Mouse (Mus musculus) liver, adult 2 months (tissue): ENCODE data around the gene Mrap. TPM values are rescaled to one million over a fixed set of nuclear protein-coding genes. Genes with fewer than 3 reads are reported as not detected.

Experiments
- DNase-seq: peaks from one replicate; pipeline ENCODE4 v3.0.0-alpha.2; 2011; ENCODE audit warnings: low read depth, low spot score; ENCODE audit errors: extremely low read depth
- H3K27ac ChIP-seq: fragments of 200-500 bp; replicated peaks from 2 replicates; pipeline ENCODE4 v1.5.1; 2012; ENCODE audit warnings: low read depth, mild to moderate bottlenecking, control low read depth, inconsistent platforms, low read length; ENCODE audit not compliant: insufficient read depth
- H3K27me3 ChIP-seq: fragments of 200-500 bp; 2 replicates; pipeline ENCODE4 v1.6.1; 2012; ENCODE audit warnings: mild to moderate bottlenecking, moderate library complexity, low read length, inconsistent platforms; ENCODE audit not compliant: control insufficient read depth, insufficient read depth
- H3K36me3 ChIP-seq: fragments of 200-500 bp; 2 replicates; pipeline ENCODE4 v1.6.1; 2012; ENCODE audit warnings: low read length, inconsistent platforms; ENCODE audit not compliant: control insufficient read depth, insufficient read depth
- H3K4me1 ChIP-seq: fragments of 200-500 bp; 2 replicates; pipeline ENCODE4 v1.6.1; 2011; ENCODE audit warnings: low read length; ENCODE audit not compliant: control insufficient read depth, insufficient read depth
- H3K4me3 ChIP-seq: fragments of 200-500 bp; 2 replicates; pipeline ENCODE4 v1.5.1; 2011; ENCODE audit warnings: low read depth, mild to moderate bottlenecking, control low read depth, low read length, moderate library complexity; ENCODE audit not compliant: insufficient read depth
- H3K79me2 ChIP-seq: fragments of 200-500 bp; 2 replicates; pipeline ENCODE4 v1.6.1; 2012; ENCODE audit warnings: inconsistent platforms, mild to moderate bottlenecking, low read length, moderate library complexity; ENCODE audit not compliant: control insufficient read depth, insufficient read depth
- H3K9ac ChIP-seq: fragments of 200-500 bp; 2 replicates; pipeline ENCODE4 v1.6.1; 2012; ENCODE audit warnings: low read depth, mild to moderate bottlenecking, control low read depth, inconsistent platforms, low read length
- CTCF ChIP-seq: fragments of 200-500 bp; IDR thresholded peaks from 2 replicates; pipeline ENCODE4 v1.5.1; 2011; ENCODE audit warnings: low read depth, low read length, control low read depth
- POLR2A ChIP-seq: fragments of 200-500 bp; IDR thresholded peaks from 2 replicates; pipeline ENCODE4 v1.6.1; 2011; ENCODE audit warnings: low read length, control low read depth; ENCODE audit not compliant: insufficient read depth; ENCODE audit errors: extremely low read depth
- WGBS: fragments of 180-500 bp; shearing (Covaris S2); methylation state at CpG from one replicate; pipeline ENCODE4 v1.1.7; 2018; 5-methylcytosine and 5-hydroxymethylcytosine counted together
- polyA plus RNA-seq: library from polyadenylated mRNA; depleted of rRNA; stranded (reverse); fragments of >200 nt; gene quantifications from 2 replicates; pipeline ENCODE4 v1.2.3, GENCODE M21; 2012
- total RNA-seq: library from RNA; depleted of rRNA; stranded (reverse); fragments of >200 nt; gene quantifications from 2 replicates; pipeline ENCODE4 v1.2.3, GENCODE M21; 2014

Gene Mrap
- total and polyA plus RNA-seq, 2 experiments = 60.5 to 173 TPM

DNA sequence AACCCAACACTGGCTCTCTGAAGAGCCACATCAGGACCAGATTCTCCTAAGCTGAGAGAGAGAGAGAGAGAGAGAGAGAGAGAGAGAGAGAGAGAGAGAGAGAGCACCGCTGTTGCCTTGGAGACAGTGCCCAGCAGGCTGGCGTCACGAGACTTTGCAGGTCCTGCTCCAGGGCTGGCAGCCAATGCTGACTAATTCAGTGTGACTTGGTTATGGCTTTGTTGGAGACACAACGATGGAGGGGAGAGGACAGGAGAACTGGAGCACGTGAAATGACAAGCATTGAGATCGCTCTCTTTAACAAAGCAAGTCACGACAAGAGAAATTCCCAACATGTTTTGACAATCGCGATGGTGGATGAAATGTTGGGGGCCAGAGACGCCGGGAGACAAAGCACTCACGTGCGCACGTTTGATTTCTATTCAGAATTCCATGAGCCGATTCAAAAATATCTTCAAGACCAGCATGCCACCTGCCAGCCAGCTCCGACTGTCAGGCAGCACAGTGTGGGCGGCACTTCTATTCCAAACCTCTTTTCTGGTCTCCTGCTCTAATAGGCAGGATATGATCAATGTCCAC is 28.2 kb upstream of the Mrap start:
- TF ChIP-seq POLR2A (no peak), CTCF (no peak)
- no peak overlapping the region for H3K9ac ChIP-seq
- WGBS = 54% methylated on average over 17 of the region's 17 CpGs
- H3K27me3 ChIP-seq = no peaks in the 10 kb centered on the region
- H3K79me2 ChIP-seq = no peaks in the 10 kb centered on the region
- H3K27ac ChIP-seq = no peak overlapping the region
- no peaks in the 10 kb centered on the region for H3K4me1 ChIP-seq
- no peak overlapping the region for H3K4me3 ChIP-seq
- DNase-seq = no peak
- H3K36me3 ChIP-seq = no peaks in the 10 kb centered on the region

DNA sequence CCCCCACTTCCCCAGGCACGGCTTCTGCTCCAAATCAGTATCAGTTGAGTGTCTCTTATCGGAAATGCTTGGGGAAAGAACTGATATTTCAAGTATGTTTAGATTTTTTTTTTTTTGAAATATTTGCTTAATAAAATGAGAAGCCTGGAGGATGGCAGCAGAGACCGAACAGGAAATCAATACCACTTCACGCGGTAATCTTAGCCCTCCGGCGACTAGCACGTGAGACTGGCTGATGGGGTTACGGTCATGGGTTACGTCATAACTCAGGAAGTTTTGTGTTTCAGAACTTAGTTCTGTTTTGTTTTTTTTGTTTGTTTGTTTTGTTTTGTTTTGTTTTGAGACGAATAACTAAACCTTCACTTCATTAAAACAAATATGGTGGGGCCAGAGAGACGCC is 27.7 kb upstream of the Mrap start:
- no peaks in the 10 kb centered on the region for H3K79me2 ChIP-seq
- H3K36me3 ChIP-seq = no peaks in the 10 kb centered on the region
- H3K27ac ChIP-seq = no peak overlapping the region
- H3K27me3 ChIP-seq = no peaks in the 10 kb centered on the region
- H3K9ac ChIP-seq = no peak overlapping the region
- 33% methylated on average over 12 of the region's 12 CpGs for WGBS
- H3K4me1 ChIP-seq = no peaks in the 10 kb centered on the region
- DNase-seq = no peak
- TF ChIP-seq POLR2A (no peak), CTCF (no peak)
- no peak overlapping the region for H3K4me3 ChIP-seq

DNA sequence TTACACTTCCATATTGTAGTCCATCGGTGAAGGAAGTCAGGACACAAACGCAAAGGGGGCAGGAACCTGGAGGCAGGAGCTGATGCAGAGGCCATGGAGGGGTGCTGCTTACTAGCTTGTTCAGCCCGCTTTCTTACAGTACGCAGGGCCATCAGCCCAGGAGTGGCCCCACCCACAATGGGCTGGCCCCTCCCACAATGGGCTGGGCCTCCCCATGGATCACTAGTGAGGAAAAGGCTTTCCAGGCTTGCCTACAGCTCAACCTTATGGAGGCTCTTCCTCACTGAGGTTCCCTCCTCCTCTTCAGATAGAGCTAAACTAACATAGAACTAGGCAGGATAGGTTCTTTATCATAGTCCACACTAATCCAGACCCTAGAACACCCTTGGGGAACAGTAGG is 14.0 kb upstream of the Mrap start:
- no peak for DNase-seq
- no peak for TF ChIP-seq POLR2A
- no peak for TF ChIP-seq CTCF
- H3K79me2 ChIP-seq = no peaks in the 10 kb centered on the region
- H3K27ac ChIP-seq = no peak overlapping the region
- no peaks in the 10 kb centered on the region for H3K27me3 ChIP-seq
- H3K36me3 ChIP-seq = no peaks in the 10 kb centered on the region; the same call in 1 of the 2 replicates
- no peak overlapping the region for H3K4me3 ChIP-seq
- H3K4me1 ChIP-seq = no peaks in the 10 kb centered on the region; the same call in 1 of the 2 replicates
- no peak overlapping the region for H3K9ac ChIP-seq
- 92% methylated on average over 4 of the region's 4 CpGs for WGBS

DNA sequence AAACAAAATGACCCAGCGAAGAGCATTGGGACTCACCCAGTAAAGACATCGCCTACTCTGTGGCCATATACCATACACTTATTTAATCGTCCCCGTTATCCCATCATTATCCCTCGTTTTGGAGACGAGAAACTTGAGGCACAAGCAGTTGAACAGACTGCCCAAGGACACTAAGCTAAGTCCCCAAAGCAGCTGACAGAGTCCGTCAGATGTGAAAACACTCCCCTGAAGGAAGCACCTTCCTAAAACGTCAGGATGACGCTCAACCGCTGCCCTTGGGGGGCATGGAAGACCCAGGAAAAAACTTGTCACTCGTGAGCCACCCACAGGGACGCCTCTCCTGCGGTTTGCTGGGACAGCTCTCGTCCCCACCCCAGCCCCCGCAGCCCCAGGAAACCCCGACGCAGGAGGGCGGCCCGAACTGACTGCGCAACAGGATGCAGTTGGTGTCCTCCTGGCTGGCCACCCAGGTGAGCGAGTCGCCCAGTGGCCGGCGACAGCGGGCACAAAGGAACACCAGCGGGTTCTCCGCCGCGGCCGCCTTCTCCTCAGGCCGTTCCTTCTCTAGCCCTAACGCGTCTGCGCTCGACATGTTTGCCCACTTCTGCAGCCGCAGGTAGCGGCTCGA is 11.3 kb upstream of the Mrap start:
- Histone ChIP-seq H3K27ac (no peak overlapping the region), H3K9ac (peak overlapping the region; percentile 67), H3K4me3 (peak overlapping the region; percentile 69), H3K36me3 (no peaks in the 10 kb centered on the region), H3K27me3 (no peaks in the 10 kb centered on the region), H3K4me1 (no peaks in the 10 kb centered on the region; the same call in 1 of the 2 replicates), H3K79me2 (no peaks in the 10 kb centered on the region)
- WGBS = 6% methylated on average over 38 of the region's 38 CpGs
- no peak for DNase-seq
- TF ChIP-seq CTCF (no peak), POLR2A (no peak)

DNA sequence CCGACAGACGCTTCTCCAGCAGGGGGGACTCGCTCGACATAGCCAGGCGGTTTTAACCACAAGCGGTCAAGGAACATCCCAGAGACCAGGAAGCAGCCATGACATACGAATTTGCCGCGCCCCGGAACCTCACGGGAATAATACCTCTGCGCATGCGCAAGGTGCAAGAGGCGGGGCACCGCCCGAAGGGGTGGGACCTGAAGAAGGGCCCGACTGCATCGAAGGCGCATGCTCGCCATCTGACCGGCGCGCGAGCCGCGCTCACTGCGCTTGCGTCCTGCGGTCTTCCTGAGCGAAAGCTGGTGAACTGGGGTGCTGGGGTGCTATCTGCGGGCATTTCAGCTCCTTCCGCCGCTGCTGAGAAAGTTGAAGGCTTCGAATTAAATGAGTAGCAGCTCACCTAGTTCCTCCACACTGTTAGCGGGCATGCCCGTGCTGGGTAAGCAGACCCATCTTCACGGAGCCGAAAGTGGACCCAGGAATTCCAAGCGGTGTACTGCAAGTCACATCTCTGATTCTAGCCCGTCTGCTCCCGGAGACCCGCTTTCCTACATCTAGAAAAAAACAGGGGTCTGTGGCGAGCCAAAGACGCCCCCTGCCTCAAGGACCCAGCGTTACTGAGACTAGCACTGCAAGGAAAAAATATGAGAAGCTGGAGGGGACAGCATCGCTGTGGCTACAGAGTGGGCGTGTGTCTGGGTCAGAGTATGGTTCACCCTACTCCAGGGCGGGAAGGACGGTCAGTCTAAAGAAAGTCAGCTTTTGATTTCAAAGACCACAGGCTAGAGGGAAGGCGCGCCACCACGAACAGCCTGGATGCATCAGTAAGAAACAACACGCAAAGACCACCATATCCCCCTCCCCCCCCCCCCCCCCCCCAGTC is 10.5 kb upstream of the Mrap start, which contains the start of gene Mis18a:
Gene Mis18a (minus strand): TSS at position 172 of the 883 bp plus-strand sequence.
- Histone ChIP-seq H3K4me1 (no peaks in the 10 kb centered on the region; the same call in 1 of the 2 replicates), H3K27ac (peak within 1 kb of the TSS; percentile 57), H3K4me3 (peak within 1 kb of the TSS; percentile 69), H3K9ac (peak within 1 kb of the TSS; percentile 67), H3K36me3 (no peaks in the 10 kb centered on the region), H3K79me2 (no peaks in the 10 kb centered on the region), H3K27me3 (no peaks in the 10 kb centered on the region)
- 3% methylated on average over 53 of the region's 53 CpGs for WGBS
- TF ChIP-seq POLR2A (peak; percentile 87), CTCF (0 out of 2 replicates have a peak, but pooled peaks have one; percentile 19)
- DNase-seq = peak; percentile 89

DNA sequence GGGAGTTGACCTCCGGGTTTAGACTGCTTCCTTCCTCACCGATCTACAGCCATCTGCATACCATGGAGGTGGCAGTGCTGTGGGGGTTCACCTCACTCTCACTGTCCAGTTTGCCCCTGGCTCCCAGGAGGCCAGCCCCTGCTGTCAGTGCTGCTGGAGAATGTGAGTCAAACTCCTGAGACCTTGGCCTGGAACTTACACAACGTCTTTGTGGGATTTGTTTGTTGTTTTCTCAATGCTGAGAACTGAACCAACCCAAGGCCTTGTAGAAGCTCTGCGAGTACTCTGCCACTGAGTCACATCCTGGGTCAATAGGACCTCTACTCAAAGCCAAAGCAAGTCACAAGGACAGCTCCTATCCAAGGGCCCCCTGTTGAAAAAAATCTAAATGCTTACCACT is 2.4 kb upstream of the Mrap start:
- no peaks in the 10 kb centered on the region for H3K36me3 ChIP-seq
- peaks cover 17% of the 10 kb centered on the region for H3K4me1 ChIP-seq
- no peak overlapping the region for H3K27ac ChIP-seq
- no peak overlapping the region for H3K9ac ChIP-seq
- no peak for TF ChIP-seq CTCF
- TF ChIP-seq POLR2A = no peak
- H3K79me2 ChIP-seq = no peaks in the 10 kb centered on the region; the same call in 1 of the 2 replicates
- H3K4me3 ChIP-seq = no peak overlapping the region
- DNase-seq = peak; percentile 48
- 36% methylated on average over 4 of the region's 4 CpGs for WGBS
- H3K27me3 ChIP-seq = no peaks in the 10 kb centered on the region
